Mouse (Mus musculus): ENCODE data around the gene Cbfa2t3.

Gene Cbfa2t3

DNA sequence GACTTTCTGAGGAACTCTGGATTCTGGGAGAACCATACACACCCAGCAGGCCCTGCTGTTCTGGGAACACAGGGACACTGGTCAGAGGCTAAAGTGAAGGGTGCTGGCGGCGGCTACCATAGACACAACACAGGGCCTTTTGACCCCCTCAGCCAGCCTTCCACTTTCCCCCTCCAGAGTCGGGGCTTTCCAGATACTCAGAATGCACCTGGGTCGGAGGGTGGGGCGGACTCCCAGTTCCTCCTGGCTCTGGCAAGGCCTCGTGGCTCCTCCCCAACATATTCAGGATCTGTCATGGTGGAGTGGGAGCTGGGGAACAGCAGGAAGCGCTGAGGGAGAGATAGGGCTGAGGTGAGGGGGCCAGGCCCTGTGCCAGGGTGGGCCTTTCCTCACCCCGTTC is 6.8 kb downstream of the Cbfa2t3 start:
- DNase-seq (ENCODE audit: low spot score in 2 of 2), result no peak

DNA sequence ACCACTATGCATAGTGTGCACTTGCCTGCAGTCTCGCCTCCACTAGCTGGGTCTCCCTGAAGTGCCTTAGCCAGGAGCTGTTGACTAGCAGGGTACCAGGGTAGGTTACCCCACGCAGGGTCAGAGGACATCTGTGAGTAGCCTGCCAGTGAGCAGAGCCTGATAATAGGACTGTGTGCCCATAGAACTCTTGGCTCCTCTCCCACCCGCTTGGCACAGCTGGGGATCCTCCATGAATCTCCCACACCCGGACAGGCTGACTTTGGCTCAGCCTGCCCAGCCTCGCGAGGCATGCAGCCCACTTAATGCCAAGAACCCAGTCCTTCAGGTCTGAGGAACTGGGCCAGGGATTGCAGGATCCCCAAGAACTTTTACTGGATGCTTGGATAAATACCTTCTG is 7.9 kb downstream of the Cbfa2t3 start:
- no peak for DNase-seq (ENCODE audit: low spot score in 2 of 2)

DNA sequence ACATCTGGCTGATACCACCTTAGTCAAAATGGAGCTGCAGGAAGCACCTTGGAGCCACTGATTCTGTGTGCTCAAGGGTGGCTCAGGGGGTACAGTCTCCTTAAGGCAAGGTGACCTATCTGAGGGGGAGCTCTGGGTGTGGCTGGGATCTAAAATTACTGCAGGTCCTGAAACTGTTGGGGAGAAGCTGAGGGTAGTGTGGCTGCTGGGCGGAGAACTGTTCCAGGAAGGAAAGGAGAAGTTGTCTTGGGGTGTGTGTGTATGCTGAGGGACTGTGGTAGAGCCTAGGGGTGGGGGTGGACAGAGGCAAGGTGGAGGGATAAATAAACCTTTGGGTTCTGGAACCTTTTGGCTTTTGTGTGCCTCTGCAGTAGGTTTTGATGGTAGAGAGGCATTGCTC is 9.6 kb downstream of the Cbfa2t3 start:
- no peak for DNase-seq (ENCODE audit: low spot score in 2 of 2)

DNA sequence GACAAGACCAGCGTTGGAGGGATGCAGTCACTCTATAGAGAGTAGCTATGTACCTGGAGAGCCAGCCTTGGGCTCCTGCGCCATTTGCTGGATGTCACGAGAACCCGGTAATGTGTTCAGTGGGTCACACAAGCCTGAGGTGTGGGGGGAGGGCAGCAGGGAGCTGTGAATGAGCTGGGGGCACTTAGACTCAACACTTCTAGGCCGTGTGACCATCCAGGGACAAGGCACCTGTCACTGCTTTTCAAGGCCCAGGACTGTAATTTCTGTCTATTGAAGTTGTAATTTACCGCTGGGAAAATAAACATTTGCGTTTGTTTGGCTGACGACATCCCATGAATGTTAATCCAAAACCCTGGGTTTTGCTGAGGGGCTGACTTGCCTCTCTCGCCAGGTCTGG is 12.0 kb downstream of the Cbfa2t3 start:
- no peak for DNase-seq (ENCODE audit: low spot score in 2 of 2)

DNA sequence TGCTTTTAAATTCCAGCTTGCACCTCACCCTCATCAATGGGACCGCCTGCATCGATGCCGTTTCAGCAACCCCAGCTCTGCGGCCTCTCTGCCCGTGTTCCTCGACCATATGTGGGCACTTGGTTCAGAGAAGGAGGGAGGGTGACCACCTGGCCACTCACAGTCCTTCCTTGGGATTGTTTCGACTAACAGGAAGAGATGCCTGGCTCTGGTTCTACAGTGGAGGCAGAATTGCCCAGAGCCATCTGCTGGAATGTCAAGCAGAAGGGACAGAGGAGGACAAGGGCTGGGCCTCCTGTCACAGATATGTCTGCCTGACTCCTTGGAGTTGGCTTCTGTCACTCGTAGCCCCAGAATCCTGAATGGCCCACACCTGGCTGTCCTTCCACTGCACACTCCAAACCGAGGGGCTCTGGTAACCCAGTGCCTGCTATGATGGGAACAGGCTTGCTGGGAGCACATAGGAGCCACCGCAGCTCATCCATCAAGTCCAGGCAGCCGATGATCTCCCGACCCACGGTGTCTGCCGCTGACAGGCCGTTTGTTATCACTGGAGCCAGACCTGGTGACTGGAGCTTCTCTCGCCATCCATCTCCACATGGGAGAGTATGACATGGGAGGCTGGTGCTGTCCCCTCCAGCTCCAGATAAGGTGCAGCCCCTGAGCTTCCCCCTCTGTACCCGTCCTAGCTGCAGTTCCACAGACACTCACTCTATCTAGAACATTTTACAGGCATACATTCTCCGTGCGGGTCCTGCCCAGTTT is 13.6 kb downstream of the Cbfa2t3 start:
- peak; percentile 70 to 75 for DNase-seq (ENCODE audit: low spot score in 2 of 2)

DNA sequence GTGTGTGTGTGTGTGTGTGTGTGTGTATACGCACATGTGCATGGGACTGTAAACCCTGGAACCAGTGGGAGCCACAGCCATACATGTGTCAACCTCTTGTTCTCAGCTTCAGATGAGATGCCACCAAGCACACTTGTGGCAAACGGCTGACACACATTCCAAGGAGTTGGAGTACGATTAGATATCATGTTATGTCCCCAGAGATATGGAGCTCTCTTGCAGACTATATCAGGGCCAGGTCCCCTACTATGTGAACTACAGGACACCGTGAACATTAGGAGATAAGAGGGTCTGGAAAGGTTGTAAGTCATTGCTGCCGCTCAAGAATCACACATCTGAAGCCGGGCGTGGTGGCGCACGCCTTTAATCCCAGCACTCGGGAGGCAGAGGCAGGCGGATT is 16.1 kb downstream of the Cbfa2t3 start:
- DNase-seq (ENCODE audit: low spot score in 2 of 2), result no peak

DNA sequence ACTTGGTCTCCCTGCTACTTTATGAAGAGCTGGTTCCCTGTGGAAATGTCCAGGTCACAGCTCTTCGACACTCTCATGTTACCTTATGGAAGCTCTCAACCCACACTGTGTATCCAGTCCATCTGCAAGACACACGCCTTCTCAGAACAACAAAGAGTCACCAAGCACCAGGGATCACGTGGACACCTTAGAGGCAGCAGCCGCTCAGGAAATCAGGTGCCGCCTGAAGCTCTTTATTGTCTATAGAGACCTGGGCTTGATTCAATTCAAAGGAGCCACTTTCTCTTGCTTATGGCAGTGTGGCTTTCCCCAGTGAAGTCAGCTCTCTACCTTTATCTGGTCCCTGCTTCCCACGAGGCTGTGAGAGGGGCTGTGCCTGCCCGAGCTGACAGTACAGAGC is 18.7 kb downstream of the Cbfa2t3 start:
- DNase-seq (ENCODE audit: low spot score in 2 of 2), result no peak

DNA sequence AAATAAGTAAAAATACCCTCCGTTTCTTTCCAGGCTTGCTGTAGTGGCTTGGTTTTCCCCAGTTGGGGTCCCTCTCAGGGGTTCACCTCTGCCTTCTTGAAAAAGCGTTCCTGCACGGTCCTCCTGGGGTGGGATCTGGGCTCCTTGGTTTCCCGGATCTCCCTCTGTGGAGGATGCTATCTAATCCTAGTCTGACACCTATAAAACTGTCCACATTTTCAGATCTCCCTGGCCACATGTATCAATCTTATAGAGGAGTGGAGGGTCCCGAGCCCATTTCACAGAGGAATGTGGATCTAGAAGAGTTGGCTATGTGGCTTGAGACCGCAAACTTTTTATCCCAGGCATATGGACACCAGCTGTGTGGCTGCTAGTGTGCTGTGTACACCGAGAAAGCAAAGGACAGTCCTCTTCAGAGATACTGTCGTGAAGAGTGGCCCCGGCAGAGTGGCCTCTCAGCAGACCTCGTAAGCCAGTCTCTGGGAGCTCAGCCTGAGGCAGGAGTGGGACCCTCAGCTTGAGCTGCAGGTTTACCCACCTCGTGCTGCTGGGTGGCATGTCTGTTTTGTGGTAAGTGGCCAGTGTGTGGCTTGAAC is 19.5 kb downstream of the Cbfa2t3 start:
- DNase-seq (ENCODE audit: low spot score in 2 of 2), result no peak

DNA sequence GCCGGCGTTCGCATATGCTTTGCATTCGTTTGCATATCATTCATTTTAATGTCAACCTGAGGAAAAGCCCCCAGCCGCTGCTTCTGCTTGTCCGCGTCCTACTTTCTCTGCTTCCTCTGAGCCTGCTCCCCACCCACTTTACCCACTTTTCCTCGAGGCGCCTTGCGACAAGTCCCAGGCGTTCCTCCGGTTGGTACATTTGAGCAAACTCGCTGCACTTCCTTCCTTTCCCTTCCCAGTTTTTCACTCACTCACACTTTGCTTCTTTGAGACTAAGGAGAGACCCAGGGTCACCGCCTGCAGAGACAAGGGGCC is 20.1 kb downstream of the Cbfa2t3 start:
- no peak for DNase-seq (ENCODE audit: low spot score in 2 of 2)

DNA sequence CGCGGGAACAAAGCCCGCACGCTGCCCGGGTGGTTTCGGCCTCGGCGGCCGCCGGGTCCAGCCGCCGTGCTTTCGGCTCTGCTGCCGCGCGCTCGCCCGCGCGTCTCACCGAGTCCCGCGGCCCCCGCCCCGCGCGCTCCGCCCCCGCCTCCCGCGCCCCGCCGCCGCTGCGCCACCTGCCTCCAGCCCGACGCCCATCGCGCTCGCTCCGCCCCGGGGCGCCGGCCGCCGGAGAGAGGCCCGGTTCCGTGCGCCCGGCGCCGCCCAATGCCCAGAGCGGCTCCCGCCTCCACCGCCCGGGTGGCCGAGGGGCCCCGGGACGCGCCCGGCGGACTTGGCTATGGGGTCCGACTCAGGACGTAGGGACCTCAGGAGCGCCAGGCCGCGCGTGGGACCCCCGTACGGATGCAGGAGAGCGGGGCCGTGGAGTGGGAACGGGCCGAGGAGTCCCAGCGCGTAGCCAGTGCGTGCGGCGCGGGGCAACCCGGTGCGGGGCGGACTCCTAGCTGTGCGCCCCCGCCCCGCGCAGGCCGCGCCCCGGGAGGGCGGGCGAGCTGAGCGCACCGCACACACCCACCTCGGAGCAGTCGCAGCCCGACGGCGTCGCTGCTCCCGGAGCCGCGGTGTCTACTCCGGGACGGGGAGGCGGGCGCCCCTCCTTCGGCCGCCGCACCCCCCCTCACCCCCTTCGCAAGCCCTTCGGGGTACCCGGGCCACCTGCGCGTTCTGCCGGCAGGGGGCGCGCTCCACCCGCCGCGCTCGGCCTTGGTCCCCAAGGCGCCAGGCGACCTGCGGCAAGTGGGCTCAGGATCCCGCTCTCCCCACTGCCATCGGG is 20.6 kb downstream of the Cbfa2t3 start:
- DNase-seq (ENCODE audit: low spot score in 2 of 2), result peak; percentile 87 to 89

DNA sequence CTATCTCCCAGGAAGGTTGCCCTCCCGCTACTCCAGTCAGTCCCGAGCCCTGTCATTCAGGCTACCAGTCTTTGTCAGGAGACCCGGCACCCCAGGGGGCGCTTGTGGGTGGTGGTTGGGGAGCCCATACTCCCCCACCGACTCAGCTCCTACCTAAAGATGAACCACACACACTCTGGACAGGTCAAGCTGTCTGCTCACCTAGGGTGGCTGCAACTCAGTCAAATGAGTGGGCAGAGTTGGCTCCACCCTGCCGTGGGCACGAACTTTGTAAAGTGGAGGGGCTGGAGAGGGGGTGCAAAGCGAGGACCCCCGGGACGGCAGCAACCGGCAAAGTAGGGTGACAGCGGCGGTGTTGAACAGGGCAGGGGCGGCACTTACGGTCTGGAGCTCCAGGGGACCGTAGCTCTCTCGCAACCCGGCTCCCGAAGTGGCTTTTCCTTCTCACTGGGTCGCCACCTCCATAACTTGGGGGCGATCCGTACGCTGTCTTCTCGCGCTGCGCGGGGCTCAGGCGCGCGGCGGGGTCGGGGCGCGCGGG is 21.4 kb downstream of the Cbfa2t3 start:
- DNase-seq (ENCODE audit: low spot score in 2 of 2), result peak in 1 of 2 experiments; percentile 49

DNA sequence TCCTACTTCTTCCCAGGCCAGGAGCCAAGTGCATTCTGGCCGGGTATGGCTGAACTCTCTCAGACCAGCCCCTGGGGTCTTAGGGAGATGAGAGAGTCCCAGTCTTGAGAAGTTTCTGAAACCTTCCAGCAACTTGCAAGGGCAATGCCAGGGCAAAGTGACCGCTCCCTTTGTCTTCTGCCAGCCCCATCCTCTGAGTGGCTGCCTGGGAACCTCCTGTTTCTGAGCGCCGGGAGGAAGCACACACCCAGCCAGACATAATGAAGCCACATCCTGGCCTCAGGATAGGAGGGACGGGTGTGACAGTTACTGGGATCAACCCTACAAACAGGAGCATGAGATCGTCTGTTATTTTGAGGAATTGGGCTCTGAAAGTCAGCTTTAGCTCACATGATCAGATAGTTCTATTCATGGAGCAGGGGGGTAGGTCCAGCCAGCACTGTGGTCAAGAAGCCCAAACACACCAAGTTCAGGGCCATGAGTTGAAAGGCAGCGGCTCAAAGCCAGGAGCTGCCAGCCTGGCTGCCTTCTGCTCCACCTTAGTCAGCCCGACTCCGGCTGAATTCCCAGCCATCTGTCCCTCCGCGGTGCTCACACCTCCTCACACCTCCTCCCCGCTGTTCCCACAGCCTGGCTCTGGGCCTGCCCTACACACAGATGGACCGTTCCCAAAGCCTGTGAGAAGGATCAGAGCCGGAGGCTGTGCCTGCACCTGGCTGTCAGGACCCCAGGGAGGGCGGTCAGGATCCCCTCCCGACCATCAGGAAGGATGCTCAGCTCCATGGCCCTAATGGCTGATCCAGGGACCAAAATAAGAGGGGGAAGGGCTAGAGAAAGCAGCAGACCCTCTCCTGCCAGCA is 22.1 kb downstream of the Cbfa2t3 start:
- DNase-seq (ENCODE audit: low spot score in 2 of 2), result no peak

DNA sequence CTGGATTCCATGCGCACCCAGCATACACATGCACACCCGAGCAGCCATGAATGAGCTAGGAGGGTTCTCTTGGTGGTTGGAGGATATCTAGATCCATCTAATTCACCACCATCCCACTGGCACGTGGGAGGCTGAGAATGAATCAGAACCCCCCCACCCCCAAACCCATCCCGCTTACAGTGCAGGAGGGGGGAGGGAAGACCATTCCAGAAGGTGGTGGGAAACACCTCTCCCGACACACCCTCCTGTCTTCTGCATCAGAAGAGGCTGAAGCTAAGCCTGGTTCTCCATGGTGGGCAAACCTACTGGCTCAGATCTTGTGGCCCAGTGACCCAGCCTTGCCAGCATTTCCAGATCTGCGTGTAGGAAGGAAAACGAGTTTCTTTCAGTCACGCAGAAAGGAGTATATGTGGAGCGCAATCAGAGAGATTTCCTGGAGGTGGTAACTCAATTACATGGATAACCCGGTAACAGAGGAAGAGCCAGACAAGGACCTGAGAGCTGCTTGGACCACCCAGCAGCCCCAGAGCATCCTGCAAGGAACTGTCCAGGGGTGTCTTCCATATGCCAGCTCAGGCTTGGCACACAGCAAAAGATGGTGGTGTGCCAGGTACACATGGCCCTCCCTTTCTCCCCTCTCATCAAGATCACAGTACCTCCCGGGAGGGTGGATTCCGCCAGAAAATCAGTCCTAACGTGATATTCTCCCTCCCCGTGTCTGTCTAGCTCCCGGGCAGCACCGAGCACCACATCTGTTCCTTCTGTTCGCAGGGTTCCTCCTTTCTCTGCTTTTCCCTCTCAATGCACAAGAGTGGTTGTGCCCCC is 23.1 kb downstream of the Cbfa2t3 start:
- DNase-seq (ENCODE audit: low spot score in 2 of 2), result no peak

DNA sequence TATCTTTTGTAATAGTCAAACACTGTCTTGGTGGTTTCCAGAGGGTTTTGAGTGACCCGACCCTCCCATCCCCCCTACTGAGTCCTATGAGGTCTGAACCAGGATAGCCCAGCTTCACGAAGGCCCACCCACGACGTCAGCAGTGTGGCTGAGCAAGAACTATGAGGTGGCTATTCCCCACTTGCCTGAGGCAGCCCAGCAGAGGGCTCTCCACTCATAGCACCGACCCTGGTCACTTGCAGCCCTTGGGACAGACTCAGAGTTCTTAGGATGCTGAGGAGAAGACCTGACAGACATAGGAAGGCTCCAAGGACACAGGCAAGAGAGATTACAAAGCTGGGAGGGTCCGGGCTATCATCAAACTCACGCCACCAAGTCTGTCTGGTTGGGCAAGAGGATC is 23.9 kb downstream of the Cbfa2t3 start:
- no peak for DNase-seq (ENCODE audit: low spot score in 2 of 2)

DNA sequence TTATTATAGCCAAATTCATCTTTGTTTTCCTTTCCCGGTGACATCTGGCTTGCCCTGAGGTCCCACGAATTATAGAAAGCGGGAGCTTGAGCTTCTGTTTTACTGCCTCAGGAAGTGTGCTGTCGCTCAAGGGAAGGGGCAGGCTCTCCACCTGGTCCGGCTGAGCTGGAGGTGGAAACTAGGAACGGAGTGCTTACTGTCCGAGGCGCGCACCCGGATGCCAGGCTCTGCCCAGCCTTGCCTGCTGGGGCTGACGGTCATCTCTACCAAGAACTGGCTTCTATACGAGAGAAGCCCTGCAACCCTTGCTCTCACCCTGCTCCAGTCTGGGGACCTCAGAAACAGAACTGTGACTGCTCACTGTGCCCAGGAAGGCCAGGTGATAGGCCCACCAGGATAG is 24.9 kb downstream of the Cbfa2t3 start:
- DNase-seq (ENCODE audit: low spot score in 2 of 2), result no peak

DNA sequence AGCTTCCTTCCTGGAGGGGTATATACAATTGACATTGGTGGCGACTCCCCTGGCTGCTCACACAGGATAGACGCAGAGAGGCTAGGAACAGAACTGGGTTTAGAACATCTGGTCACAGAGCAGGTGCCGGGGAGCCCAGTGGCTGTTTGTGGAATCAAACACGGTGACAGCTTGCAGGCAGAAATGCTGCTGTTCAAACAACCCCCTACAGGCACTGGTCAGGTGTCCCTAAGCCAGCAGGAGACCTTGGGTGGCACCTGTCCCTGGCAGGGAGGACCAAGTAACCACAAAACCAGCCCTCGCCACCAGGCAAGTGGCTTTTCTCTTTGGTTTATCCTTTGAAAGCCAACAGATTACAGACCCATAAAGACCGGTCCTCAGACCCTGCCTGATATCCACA is 27.0 kb downstream of the Cbfa2t3 start:
- DNase-seq (ENCODE audit: low spot score in 2 of 2), result no peak

DNA sequence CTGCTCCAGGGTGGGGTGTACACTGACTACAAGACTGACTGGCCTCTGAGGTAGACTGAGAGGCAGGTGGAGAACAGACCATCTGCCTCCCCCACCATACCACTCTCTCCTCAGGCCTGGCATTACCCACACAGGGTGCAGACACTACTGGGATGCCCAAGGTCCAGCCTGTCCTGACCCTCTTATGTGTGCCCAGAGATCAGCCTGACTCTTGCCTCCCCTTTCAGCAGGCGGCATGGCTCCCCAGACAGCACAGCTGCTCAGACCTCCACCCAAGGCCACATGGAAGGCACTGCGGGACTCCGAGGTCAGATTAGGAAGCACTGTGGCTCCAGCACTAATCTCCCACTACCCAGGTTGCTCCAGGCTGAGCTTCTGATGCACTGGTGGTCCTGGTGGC is 28.2 kb downstream of the Cbfa2t3 start:
- no peak for DNase-seq (ENCODE audit: low spot score in 2 of 2)

DNA sequence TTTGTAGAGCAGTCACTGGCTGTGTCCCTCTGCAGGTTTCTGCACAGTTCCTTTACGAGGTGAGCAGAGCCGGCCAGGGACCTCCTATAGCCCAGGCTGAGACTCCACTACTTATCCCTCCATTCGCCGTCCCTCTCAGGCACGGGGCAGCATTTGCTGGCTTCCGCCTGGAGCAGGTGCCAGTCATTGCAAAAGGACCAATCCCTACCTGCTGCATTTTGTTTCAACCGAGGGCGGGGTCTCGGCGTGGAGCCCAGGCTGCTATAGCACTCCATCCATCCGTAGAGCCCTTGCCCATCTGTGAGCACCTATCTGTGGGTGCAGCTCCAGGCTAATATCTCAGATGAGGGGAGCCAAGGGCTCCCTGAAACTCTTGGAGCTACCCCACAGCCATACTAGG is 28.9 kb downstream of the Cbfa2t3 start:
- no peak for DNase-seq (ENCODE audit: low spot score in 2 of 2)

DNA sequence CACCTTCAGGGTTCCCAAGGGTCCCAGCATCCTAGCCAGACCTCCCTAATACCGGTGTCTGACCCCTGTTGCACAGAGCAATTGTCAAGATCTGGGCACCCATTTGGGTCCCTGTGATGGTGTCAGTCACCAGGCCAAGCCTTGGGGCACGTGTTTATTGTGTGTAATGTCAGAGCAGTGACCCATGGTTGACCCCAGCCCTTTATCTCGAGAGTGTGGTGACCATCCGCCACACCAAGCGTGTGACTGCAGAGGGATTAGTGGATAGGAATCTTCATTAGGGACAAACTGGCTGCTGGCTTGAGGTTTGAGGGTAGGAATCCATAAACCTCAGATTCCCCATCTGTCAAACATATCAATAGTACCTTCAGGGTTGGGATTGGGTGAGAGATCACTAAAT is 29.5 kb downstream of the Cbfa2t3 start:
- DNase-seq (ENCODE audit: low spot score in 2 of 2), result no peak

DNA sequence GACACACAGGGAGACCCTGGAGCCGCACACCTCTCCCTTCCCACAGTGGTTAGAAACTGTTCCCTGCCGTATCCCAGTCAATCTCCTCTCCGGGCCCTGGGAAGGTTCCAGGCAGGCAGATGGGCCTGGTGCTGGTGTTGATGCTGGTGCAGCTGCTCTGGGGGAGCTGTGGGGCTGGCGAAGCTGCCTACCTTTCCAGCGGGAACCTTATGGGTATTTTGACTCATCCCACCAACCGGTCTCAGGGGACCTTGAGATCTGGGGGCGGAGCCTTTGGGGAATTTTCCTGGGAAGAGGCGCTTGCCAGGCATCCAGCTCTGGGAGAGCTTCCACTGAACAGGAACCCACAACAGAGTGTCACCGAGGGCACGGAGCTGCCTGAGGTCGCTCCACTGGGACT is 31.1 kb downstream of the Cbfa2t3 start:
- no peak for DNase-seq (ENCODE audit: low spot score in 2 of 2)

DNA sequence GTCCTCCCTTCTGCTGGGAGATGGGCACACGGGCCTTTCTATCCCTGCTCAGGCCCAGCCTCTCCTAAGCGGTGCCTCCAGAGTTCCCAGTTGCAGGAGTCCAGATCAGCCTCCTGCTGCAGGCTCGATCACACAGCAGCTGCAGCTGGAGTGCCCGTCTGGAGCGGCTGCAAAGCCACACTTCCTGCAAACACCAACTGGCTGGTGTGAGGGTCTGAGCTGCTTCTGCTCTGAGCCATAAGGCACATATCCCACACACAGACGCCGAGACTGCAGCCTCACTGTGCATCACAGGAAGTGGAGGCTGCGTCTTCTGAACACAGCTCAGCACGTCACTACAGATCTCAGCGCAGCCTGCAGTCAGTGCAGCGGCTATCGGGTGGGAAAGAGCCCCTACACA is 32.1 kb downstream of the Cbfa2t3 start:
- peak in 1 of 2 experiments; percentile 53 for DNase-seq (ENCODE audit: low spot score in 2 of 2)
